Mouse (Mus musculus): ENCODE measurements at regions not wholly inside any gene's neighbourhood (a gene's known extent, or its start where the extent isn't known, plus 50 kb on each side); places are given as distances from the start of the nearest gene placed in this dataset.

DNA sequence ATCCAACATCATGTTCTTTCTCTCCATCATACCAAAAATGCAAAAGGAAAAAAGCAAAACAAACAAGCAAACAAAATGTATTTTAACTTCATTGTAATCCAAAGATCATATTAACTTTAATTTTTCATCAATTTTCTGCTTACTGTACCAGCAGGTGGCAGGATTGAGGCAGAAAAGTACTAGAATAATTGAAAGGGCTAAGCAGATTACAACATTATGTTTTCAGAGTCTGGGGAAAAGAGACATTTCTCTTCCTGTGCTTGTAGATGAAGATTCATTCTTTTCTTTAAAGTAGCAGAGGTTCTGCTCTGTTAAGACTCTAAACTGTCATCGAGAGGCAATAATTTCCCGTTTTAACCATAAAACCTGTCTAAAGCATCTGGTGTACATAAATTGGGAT is 394.7 kb upstream of the Slitrk6 start:
- peak; percentile 25 for DNase-seq (ENCODE audit: low spot score)

DNA sequence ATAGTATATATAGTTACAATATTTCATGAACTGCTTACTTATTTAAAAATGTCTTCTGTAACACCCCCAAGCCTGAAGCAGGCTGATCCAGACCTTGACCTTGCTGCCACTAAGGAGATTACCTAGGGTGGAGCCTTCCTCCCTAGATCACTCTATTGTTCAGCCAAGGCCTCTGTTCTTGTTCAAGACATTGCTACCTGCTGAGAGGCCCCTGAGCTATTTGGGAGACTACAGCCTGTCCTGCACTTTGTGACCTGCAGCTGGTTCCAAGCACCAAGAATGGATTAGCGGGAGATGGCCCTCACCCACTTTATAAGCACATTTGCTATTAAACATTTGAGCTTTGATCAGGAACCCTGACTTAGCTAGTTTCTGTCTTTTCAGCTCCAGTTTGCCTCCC is 361.7 kb upstream of the Slitrk6 start:
- no peak for DNase-seq (ENCODE audit: low spot score)

DNA sequence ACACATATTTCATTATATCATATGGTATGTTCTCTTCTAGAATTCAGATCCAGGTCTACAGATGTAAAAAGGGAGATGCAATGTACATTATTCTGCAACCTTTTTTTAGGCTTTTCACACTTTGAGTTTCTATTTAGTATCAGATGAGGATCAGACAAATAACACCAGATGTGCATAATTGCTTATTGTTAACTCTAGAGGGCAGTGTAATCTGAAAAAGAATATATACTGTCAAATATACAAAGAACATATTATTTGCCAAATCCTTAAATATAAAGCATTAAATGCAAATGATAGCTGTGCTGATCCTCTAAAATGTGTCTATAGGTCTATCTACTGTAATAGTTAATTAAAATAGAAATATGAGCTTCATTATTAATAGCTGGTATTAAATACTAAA is 348.6 kb upstream of the Slitrk6 start:
- DNase-seq (ENCODE audit: low spot score) = no peak

DNA sequence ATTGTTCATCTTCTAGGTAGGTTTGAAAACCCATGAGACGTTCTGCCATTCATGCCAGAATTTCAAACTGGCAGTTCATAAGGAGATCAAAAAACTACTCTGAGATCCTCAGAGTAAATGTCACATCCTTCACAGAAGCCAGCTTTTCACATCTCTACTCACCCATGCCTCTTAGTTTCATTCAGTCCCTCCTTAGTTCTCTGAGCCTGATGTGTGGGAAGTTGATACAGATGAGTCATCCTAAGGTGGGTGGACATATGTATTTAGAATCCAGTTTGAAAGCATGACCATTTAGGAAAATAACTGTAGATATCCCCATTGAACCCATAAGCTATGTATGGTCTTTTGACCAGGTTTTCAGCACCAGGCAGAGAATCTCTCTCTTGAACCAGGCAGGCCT is 345.3 kb upstream of the Slitrk6 start:
- no peak for DNase-seq (ENCODE audit: low spot score)

DNA sequence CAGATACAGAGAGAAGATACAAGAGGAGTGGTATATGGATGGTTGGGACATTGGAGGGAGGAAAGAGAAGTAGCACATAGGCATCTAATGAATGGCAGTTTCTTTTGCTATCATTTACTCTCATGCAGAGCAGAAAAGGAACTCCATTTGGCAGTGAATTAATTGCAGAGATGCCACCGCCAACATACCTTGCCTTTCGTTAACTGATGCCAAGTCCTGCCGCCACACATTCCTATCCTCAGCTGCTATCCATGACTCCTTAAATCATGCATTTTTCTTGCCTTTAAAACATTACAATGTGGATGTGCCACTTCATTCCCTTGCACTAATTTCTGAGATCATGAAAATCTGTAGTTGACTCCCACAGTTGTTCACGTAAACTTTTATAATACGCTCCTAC is 341.3 kb upstream of the Slitrk6 start:
- no peak for DNase-seq (ENCODE audit: low spot score)

DNA sequence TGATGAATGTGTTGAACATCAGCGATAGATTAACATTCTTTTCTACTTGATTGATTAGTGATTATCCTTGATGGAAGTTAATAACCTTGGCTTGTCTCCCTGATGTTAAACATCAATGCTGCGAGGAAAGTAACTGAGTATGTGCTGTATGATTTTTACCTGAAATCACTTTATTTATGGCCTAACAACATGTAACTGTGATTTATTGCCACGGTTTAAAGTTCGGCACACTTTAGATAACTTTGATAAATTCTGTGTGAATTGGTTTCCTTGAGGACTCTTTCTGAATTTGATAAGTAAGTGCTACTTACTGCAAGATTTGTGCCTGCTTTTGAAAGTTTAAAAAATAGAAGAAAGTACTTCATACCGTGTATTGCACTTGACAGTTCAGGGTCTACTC is 319.6 kb upstream of the Slitrk6 start:
- DNase-seq (ENCODE audit: low spot score) = no peak

DNA sequence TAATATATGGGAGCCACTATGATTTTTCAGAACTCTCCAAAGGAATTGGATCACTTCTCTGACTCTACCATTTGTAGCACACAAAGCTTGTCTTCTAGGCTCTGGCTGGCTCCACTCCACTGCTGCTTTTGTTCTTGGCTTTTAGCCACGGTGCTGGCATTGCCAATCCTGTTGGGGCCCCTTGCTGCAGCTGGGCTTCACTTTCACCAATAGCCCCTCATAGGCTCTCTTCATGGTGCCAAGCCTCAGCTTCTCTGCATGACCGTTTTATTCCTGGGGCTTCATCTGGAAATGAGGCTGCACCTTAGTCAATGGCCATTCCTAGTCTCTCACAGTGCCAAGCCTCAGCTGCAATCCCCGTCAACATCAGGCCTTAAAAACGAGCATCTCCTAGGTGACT is 318.6 kb upstream of the Slitrk6 start:
- no peak for DNase-seq (ENCODE audit: low spot score)
